Mouse (Mus musculus) E14TG2a.4 (cell line): ENCODE results near the gene Osbpl6.

Experiments used
- CTCF ChIP-seq: conservative IDR thresholded peaks from 2 replicates; pipeline ENCODE4 v1.5.1; 2014; ENCODE audit warnings: low read length
- NANOG ChIP-seq: IDR thresholded peaks from 2 replicates; pipeline ENCODE4 v1.6.1; 2014; ENCODE audit warnings: borderline replicate concordance, low read length, mixed read lengths

- TF ChIP-seq CTCF (no peak), NANOG (no peak)
Measured at GRCm38 (mm10) chr2:76372244-76372643, 34.1 kb upstream of the Osbpl6 start.
